Mouse (Mus musculus) kidney, adult 18-20 months (tissue): ENCODE results near the gene Oasl1.
"Not testable (repeated sequence)": the region's sequence is repeated elsewhere in the genome, so short reads cannot be mapped to it uniquely, and the experiment has no call there.

Experiments
- DNase-seq: peaks from one replicate; pipeline ENCODE4 v3.0.0; 2021

Gene Oasl1

DNA sequence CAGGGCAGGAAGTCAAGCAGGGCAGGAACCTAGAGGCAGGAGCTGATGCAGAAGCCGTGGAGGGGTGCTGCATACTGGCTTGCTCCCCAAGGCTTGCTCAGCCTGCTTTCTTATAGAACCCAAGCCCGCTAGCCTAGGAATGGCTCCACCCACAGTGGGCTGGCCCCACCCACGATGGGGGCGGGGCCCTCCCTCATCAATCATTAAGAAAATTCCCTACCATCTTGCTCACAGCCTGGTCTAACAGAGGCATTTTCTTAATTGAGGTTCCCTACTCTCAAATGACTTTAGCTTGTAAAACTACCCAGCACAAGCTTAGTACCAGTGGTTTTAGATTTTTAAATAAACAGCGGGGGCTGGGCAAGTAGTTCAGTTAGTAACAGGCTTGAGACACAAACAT, 8.6 kb downstream of the Oasl1 start:
- no peak for DNase-seq

DNA sequence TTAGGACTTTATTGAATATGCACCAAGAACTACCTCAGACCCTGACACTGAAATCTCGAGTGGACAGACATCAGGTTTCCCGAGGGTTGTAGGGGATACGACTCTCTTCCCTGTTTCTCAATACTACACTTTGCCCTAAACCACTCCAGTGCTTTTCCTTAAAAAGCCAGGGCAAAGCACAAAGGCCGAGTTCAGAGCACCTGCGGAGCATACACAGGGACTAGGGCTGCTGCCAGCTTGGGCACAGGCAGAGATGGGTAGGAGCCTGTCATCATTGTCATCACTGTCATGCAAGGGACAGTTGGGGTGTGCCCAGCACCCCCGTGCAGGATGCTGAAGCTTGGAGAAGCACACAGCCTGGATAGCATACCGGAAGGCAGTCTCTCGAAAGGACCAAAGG, 10.2 kb downstream of the Oasl1 start:
- DNase-seq = peak; percentile 36

- no peak for DNase-seq
Measured at GRCm38 (mm10) chr5:114935838-114936237, 12.8 kb downstream of the Oasl1 start.

DNA sequence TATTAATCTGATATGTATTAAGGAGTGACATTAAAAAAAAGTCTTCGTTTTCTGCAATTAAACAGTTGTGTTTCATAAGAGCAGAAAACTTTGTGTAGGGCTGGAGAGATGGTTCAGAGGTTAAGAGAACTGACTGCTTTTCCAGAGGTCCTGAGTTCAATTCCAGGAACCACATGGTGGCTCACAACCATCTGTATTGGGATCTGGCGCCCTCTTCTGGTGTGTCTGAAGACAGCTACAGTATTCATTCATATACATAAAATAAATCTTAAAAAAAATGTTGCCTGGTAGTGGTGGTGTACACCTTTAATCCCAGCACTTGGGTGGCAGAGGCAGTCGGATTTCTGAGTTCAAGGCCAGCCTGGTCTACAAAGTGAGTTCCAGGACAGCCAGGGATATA, 18.1 kb downstream of the Oasl1 start:
- DNase-seq = not testable (repeated sequence)

GRCm38 (mm10) chr5:114942074-114942765, 19.2 kb downstream of the Oasl1 start, which contains the start of gene 2210016L21Rik:
Gene 2210016L21Rik (plus strand): TSS chr5:114942158.
- peak; percentile 87 for DNase-seq

DNA sequence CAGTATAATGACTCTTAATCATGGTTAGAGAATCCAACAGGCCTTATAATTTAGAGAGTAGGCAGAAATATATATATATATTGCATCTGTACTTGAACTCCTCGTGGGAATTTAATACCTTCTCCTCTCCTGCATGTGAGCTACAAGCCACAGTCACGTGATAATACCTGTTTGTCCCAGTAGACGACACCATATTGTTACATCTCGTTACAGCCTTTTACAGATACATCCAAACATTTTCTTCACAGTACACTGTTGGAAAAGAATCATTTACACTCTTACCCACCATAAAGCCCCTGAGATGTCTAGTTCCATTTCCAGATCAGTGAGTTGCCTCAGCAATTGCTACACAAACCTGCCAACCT, 19.7 kb downstream of the Oasl1 start:
- no peak for DNase-seq

DNA sequence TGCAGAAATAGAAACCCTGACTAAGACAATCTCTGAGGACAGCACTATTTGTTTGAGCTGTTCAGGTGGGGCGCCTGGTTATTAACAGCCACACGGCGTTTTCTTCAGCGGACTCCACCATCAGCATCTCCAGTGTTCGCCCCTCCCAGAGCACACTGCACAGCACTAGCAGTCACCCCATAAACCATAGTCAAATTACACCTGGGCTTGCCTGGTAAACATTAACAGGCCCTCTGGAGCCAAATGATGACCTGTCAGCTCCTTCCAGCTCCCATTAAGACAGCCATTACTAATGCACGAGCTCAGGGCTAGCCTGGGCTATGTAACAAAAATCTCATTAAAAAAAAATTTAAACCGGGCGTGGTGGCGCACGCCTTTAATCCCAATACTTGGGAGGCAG, 22.0 kb downstream of the Oasl1 start:
- DNase-seq = peak; percentile 56

GRCm38 (mm10) chr5:114948891-114949290, 25.9 kb downstream of the Oasl1 start:
- peak; percentile 60 for DNase-seq

GRCm38 (mm10) chr5:114949316-114949715, 26.3 kb downstream of the Oasl1 start:
- DNase-seq = no peak

- DNase-seq = no peak
Measured at GRCm38 (mm10) chr5:114949812-114950211, 26.8 kb downstream of the Oasl1 start.

GRCm38 (mm10) chr5:114950669-114951068, 27.6 kb downstream of the Oasl1 start:
- DNase-seq = no peak

- DNase-seq = no peak
Measured at GRCm38 (mm10) chr5:114951279-114951880, 28.3 kb downstream of the Oasl1 start.

- no peak for DNase-seq
Measured at GRCm38 (mm10) chr5:114953326-114953725, 30.3 kb downstream of the Oasl1 start.

GRCm38 (mm10) chr5:114958069-114958468, 35.0 kb downstream of the Oasl1 start:
- no peak for DNase-seq

DNA sequence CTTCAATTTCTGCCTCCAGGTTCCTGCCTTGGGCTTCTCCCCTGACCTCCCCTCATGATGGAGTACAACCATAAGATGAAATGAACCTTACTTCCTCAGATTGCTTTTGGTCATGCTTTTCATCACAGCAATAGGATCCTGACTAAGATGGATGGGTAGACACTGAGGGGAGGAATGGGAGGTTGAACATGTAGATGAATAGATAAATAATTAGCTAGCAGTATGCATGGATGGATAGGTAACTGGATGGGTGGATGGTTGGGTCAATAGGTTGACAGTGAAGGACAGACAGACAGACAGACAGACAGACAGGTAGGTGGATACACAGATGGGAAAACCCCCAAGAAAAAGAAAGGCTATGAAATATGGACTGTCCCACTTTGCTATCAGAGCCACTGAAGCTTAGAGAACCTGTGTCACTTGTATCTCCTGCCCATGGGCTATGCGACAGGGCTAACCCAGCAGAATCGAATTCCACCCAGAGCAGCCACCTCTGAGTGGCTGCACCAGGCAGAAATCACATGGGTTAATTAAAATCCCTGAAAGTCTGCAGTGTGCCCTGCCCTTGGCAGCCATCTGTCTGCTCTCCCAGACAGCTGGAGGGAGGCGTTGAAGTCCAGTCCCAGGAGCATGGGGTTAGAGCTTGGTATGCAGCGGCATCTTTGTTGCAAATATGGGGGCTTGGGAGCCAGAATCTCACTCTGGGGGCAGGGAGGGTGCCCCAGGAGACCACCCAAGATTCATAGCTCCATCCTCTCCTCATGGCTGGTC, 38.7 kb downstream of the Oasl1 start:
- peak; percentile 46 for DNase-seq

DNA sequence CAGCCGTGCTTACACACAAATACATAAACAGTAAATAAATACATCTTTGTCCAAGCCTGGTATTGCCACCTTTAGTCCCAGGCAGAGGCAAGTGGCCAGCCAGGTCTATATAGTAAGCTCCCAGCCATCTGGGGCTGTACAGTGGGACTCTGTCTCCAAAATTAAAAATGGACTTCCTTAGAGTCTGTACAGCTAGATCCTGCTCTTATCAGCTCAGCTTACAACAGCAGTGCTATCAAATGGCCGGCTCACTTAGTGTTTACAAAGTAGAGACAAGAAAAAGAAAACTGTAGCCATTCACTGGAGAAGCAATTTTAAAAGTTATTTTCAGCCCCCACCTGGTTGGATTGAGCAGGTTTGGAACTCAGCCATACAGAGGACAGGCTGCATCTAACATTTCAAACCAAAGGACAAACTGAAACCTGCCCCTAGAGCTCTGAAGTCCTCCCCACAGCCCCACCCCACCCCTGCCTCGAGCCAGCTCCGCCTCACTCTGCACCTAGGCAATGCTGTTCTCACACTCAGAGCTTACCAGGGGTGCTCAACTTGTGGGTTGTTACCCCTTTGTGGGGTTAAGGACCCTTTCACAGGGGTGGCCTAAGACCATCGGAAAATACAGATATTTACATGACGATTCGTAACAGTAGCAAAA, 41.4 kb downstream of the Oasl1 start:
- DNase-seq = peak; percentile 49

GRCm38 (mm10) chr5:114964967-114965898, 42.2 kb downstream of the Oasl1 start:
- peak; percentile 73 for DNase-seq

DNA sequence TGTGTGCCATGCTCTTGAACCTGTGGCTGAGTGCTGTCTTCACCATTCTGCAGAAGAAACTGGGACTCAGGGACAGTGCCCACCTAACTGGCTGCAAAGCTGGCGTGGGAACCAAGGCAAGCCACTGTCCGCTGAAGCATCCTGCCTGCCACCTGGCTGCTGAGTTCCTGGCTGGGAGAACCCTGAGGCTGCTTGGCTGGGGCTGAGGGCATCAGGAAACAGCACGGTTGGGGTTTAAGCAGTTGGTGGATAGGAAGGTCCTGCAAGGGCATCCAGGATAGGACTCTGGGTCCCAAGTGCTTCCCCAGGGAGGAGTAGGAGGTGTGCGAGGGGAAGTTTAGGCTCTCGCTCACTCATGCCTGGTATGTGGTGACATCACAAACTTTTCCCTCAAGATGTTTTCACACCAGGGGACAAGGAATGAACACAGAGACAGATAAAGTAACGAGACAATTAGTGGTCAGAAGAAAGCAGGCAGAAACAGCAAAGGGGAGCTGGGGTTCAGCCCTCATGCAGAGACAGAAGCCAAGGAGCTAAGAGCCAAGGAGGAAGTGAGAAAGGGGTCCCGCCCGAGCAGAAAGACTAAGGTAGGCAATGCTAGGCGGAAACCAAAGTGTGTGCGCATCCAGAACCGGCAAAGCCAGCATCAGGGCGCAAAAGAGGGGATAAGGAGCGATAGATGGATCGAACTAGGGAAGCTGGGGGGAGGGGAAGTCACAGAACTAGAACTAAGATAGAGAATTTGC, 44.7 kb downstream of the Oasl1 start:
- peak; percentile 62 for DNase-seq

DNA sequence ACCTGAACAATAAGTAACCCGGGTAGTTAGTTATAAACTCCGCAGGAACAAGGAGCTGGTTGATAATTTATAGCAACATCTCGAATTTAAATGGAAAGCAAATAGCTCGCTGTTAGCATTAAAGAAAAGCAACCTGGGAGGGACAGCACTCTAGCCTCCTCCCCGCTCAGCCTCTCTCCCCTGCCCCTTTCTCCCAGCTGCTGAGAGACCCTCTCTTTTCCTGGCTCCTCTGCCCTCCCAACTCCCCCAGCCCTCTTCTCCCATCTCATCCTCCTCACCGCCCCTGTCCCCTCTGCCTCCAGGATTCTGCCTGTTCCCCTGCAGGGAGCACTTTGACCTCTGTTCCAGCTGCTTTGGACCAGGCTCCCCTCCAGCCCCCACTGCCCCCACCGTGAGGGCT, 45.6 kb downstream of the Oasl1 start:
- peak; percentile 78 for DNase-seq

GRCm38 (mm10) chr5:114969064-114969463, 46.0 kb downstream of the Oasl1 start:
- DNase-seq = peak; percentile 86

GRCm38 (mm10) chr5:114969609-114970215, 46.7 kb downstream of the Oasl1 start:
- DNase-seq = peak; percentile 43
